Mouse (Mus musculus) ES-CJ7 (cell line): ENCODE measurements at regions not wholly inside any gene's neighbourhood (a gene's known extent, or its start where the extent isn't known, plus 50 kb on each side); places are given as distances from the start of the nearest gene placed in this dataset.

Source experiments
- DNase-seq: peaks from one replicate; pipeline ENCODE4 v3.0.0; 2011; ENCODE audit warnings: low read depth, low spot score

DNA sequence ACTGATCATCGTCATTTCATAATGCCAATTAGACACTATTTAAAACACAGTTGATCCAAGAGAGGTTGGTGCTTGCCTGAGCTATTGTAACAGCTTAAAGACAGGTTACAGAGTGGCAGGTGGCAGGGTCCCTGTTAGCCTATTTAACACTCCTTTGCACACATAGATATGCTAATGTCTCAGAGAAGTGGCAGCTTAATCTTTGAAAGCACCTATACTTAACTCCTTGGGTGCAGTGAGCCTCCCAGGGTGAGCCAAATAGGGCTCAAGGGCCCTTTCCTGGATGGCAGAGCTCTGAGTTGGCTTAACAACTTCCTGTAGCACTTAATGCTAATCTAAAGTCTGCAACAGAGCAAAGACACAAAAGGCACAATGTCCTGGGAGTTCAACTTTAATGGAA, 1105.5 kb downstream of the Cntnap5b start:
- DNase-seq = peak; percentile 96

DNA sequence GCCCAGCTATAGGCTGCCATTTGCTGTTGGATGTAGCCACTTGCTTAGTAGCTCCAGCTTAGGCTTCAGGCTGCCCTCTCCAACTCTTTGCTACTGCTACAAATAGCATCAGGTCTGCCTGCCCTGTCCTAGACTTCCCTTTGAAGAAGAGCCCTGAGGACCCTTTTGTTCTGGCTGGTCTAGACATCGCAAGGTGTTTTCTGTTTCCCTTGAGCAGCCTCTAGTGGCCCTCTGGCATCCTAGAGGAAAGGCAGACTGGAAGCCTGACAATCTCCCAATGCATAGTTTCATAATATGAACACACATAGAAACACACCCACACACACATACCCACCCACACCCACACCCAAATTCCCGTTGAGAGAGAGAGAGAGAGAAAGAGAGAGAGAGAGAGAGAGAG, 1114.8 kb downstream of the Cntnap5b start:
- DNase-seq = peak; percentile 67

GRCm38 (mm10) chr1:100888337-100888736, 1115.8 kb downstream of the Cntnap5b start:
- DNase-seq = no peak

- no peak for DNase-seq
Observed at GRCm38 (mm10) chr1:100922833-100923232, 1150.3 kb downstream of the Cntnap5b start.

DNA sequence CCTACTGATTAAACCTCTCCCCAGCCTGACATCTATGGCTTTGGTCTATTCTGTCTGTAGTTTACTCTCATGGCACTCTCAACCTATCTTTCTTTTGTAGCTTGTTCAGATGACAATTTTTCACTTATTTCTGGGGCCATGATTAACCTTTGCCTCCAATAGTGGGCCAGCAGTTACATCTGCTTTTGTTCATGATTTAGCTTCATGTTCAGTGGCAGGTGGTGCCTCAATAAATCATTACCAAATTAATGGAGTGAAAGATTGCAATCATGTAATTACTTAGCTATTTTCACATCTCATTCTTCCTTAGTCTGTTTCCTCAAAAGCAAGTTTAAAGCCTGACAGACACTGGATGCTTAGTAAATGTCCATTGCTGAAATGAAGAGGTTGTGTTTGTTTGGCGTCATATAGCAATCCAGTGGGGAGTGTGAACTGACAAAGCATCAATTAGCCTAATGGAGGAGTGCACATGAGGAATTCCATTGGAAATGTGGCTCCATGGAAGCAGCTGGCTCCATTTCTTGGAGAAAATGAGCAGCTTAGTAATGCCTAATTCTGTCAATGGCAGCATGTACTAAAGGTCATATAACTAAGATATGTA, 1155.7 kb downstream of the Cntnap5b start:
- DNase-seq = no peak

- DNase-seq = no peak
Observed at GRCm38 (mm10) chr1:100967254-100967653, 1194.7 kb downstream of the Cntnap5b start.

GRCm38 (mm10) chr1:100971361-100971760, 1198.8 kb downstream of the Cntnap5b start:
- no peak for DNase-seq

GRCm38 (mm10) chr1:100972303-100972702, 1199.7 kb downstream of the Cntnap5b start:
- no peak for DNase-seq

DNA sequence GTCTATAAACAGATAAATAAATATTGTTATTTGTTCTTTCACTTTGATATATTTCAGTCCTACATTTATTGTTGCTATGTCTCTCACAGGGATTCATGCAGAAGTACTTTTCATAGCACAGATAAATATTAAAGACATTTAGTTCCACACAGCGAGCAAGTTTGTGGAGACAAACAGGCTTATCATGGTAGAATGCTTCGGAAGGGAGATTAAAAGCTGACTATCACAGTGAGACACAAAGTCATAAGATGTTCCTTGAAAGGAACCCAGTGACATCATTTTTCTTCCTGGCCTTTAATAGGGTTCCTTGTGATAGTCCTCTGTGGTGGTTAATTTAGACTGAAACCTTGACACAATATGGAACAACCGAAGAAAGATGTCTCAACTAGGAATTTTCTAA, 1201.1 kb downstream of the Cntnap5b start:
- no peak for DNase-seq
